Mouse (Mus musculus): ENCODE measurements around the gene Ddx21.

Gene Ddx21

GRCm38 (mm10) chr10:62568861-62569260 lies 33.2 kb downstream of the Ddx21 start:
- no peak for DNase-seq

GRCm38 (mm10) chr10:62557736-62558135 lies 44.3 kb downstream of the Ddx21 start:
- peak in 1 of 2 experiments; percentile 40 for DNase-seq

GRCm38 (mm10) chr10:62556558-62556901 lies 45.6 kb downstream of the Ddx21 start:
- DNase-seq: no peak

DNA sequence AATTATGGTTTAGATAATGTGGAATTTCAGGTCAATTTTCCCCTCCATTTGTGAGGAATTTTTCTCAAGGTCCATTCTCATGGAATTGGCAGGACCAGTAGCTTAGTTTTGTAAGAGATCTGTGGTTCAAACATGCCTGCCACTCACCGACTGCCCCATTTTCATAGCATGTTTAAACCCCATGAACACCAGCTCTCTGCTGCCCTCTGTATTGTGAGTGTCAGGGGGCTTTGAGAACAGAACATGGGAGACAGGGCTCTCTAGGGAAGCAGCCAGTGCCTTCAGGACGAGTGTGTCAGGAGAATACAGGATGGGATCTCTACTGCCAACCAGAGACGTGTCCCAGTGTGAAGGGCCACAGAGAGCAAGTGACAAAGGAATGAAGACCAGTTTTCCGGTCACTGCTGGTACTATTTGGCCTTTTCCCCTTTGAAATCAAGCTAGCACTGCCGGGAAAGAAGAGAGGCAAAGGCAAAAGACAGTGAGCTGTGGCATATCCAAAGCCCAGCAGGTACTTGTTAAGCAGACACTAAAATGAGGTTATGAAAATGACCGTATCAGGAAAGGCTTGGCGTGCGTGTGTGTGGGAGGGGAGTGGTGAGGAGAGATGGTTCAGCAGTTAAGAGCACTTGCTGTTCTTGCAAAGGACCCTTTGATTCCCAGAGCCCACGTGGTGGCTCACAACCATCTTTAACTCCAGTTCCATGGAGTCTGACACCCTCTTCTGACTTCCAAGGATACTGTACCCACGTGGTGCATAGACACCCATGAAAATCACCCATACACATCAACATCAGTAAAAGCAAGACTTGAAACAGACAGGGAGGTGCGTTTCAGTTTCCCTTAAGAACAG lies 46.1 kb downstream of the Ddx21 start:
- DNase-seq: no peak

DNA sequence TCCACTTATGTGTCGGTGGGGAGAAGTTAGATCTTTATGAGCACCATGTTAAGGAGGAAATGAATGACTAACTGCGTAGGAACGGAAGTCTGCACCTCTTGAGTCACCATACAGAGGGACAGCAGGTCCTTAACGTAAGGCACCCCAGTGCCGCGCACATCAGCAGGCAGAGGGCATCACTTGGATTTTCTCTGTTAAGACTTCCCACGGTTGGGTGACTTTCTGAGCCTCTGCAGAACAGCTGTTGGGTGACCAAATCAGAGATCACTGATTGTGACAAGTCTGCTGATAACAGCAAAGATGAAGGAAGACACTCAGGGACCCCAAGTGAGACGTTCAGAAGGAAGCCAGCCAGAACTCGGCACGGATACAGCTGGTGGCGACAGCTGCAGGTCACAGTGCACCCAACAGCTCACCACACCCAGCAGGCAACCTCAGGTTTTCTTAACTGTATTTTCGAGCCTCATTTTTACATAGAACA lies 48.4 kb downstream of the Ddx21 start:
- DNase-seq: peak; percentile 43 to 61

GRCm38 (mm10) chr10:62550787-62551300 lies 51.2 kb downstream of the Ddx21 start:
- no peak for DNase-seq

DNA sequence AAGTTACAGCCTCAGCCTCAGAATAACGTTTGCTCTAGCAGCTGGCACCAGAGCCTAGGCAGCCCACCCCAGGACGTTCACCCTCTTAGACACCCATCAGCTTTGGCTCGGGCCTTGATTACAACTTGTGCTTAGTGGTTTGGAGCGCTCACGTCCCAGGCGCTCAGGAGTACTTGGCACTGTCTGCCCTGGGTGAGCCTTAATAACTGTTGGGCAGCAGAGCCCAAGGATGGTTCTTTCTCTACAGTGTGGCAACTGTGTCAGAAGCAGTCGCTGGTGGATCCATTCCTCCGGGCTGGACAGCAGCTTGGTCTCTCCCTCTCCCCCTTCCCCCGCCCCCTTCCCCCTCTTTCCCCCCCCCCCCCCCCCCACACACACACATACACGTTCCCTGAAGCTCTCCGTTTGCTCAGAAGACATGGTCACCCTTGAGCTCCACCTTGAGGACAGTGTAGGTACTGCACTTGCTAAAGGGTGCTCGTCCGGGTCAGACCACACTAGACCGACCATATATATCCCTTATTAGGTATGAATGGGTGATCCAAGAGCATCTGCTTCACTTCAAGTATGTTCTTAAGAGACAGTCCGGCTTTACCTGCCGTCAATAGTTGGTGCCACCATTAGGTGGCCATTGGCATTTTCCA lies 52.4 kb downstream of the Ddx21 start:
- DNase-seq: peak; percentile 72 to 77

DNA sequence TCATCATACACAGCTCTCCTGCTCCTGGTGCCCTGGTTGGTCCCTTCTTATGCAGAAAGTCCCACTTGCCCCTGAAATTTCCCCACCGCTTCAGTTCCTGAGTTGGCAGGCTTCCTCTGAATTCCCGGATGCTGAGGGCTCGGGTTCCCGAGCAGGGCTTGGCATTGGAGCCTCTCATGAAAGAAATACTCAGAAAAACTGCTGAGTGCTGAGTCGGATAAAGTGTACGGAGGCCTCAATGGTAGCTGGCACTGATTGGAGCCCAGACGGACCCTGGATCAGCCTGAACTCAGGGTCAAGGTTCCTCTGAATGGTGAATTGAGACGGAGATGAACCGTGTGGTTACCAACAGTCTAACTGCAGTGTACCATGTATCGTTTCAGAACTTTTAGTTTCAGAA lies 55.6 kb downstream of the Ddx21 start:
- no peak for DNase-seq

GRCm38 (mm10) chr10:62545759-62546158 lies 56.3 kb downstream of the Ddx21 start:
- DNase-seq: no peak

DNA sequence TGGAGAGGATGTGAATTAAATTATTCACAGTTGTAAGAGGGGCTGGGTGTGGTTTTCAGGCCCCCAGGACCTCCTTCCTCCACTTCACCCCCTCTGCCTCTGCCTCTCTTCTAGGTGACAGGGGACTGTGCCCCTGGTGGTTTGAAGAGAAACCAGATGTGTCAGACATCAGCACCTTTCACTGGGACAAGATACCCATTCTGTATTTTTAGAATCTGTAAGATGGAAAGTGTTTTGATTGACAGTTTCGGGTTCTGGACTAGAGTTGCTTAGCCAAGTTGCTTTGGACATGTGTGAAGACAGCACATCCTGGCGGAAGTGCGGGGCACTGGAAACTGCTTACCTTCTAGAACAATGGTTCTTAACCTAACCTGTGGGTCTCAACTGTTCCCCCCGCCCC lies 57.8 kb downstream of the Ddx21 start:
- peak in 1 of 2 experiments; percentile 36 for DNase-seq

DNA sequence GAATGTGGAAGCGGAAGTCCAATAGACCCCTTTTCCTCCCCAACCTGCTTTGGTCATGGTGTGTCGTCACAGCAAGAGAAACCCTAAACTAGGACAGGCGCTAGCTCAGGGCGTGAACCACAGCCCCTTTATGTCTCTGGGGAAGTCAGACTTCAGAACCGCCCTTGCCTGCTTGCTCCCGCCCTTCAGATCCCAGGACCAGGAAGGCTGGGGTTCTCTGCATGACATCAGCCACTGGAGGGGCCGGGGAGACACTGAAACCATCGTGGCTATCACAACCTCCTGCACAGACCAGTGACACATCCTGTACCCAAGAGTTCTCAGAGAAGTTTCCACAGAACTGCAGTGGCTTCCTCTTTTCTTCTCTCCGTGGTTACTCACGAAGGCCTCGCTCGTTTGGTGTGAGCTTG lies 58.7 kb downstream of the Ddx21 start:
- peak; percentile 63 to 68 for DNase-seq

DNA sequence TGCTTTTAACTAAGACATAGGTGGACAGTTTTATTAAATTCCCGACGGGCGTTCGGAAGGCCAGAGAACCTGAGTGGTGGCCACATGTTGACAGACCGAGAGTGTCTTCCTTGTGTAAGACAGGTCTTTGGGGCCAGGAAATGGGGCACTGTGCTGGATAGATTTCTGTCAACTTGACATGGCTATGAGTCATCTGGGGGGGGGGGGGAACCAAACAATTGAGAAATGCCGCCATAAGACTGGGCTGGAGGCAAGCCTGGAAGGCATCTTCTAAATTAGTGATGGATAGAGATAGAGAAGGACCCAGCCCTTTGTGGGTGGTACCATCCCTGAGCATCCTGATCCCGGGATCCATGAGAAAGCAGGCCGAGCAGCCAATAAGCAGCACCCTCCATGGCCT lies 59.2 kb downstream of the Ddx21 start:
- DNase-seq: no peak

DNA sequence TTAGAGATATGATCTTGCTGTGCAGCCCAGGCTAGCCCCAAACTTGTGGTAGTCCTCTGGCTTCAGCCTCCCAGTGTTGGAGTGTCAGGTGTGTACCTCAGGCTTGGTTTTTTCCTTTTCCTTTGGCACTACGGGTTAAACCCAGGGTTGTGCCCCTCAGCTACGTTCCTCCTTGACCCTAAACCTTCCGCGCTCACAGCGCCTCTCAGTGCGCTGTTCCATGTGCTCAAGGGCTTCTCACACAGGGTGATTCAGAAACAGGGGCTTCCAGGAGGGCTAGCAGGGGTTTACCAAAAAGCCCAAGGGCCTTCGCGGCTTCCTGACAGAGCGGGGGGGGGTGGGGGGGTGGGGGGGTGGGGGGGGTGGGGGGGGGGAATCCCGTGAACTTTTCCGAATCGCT lies 59.6 kb downstream of the Ddx21 start:
- no peak for DNase-seq

GRCm38 (mm10) chr10:62541499-62541898 lies 60.6 kb downstream of the Ddx21 start:
- no peak for DNase-seq

DNA sequence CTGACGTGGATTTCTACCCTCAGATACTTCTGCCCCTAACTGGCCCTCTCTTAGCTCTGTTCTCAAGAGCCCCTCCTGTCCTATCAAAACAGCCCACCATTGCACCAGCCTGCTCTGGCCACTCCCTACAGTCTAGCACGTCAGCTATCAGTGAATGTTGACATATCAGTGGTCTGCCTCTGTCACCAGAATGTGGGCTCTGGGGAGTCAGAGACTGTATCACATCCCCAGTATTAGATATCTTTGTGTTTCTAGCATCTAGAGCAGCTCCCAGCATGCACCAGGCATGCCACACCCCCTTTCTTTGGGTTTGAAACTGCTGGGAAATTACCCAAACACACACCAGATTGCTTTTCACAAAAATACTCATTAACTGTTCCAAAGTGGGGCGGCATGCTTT lies 61.3 kb downstream of the Ddx21 start:
- no peak for DNase-seq

GRCm38 (mm10) chr10:62534509-62534908 lies 67.6 kb downstream of the Ddx21 start:
- no peak for DNase-seq

DNA sequence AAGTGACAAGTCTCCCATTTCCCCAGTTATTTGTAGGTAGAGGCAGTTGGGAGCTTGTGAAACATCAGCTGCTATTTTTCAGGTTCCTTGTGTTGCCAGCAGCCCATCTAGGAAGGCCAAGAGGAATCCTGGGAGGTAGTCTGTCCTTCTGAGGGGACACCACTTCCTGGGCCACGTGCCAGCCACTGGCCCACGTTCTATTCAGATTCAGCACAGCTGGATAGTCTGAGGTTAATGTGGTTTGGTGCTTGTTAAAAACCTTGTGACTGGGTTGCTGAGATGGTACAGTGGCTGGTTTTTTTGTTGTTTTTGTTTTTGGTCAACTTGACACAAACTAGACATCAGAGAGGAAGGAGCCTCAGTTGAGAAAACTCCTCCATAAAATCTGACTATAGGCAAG lies 69.2 kb downstream of the Ddx21 start:
- no peak for DNase-seq
